Mouse (Mus musculus) cortical plate, adult 2 months (tissue): ENCODE data around the gene Rab19. TPM values are rescaled to one million over a fixed set of nuclear protein-coding genes. Genes with fewer than 3 reads are reported as not detected.

Source experiments
- polyA plus RNA-seq: library from polyadenylated mRNA; depleted of rRNA; stranded (reverse); fragments of >200 nt; gene quantifications from 2 replicates; pipeline ENCODE4 v1.2.3, GENCODE M21; 2012; rRNA removed

Gene Rab19
- polyA plus RNA-seq, 1 experiment, result not detected

Other genes starting within 250 kb of the Rab19 start
- gene Kdm7a, start 174.4 kb upstream of the Rab19 start, polyA plus RNA-seq, result 12.3 and 13.1 TPM in 2 replicates
- 32.7 and 36.3 TPM in 2 replicates for gene Slc37a3, start 3.5 kb upstream of the Rab19 start, polyA plus RNA-seq
- 105 and 109 TPM in 2 replicates for gene Mkrn1, start 39.3 kb downstream of the Rab19 start, polyA plus RNA-seq
- 13.1 and 14.0 TPM in 2 replicates for gene Dennd2a, start 176.7 kb downstream of the Rab19 start, polyA plus RNA-seq
- gene Adck2, start 192.7 kb downstream of the Rab19 start, polyA plus RNA-seq, result 26.2 and 26.4 TPM in 2 replicates
- gene Gm42420, start 204.6 kb downstream of the Rab19 start, polyA plus RNA-seq, result 0.81 and 1.9 TPM in 2 replicates
- gene Ndufb2, start 211.4 kb downstream of the Rab19 start, polyA plus RNA-seq, result 239 and 266 TPM in 2 replicates